23 mouse cellular contexts compared by ENCODE assay signal in the genomic region with DNA sequence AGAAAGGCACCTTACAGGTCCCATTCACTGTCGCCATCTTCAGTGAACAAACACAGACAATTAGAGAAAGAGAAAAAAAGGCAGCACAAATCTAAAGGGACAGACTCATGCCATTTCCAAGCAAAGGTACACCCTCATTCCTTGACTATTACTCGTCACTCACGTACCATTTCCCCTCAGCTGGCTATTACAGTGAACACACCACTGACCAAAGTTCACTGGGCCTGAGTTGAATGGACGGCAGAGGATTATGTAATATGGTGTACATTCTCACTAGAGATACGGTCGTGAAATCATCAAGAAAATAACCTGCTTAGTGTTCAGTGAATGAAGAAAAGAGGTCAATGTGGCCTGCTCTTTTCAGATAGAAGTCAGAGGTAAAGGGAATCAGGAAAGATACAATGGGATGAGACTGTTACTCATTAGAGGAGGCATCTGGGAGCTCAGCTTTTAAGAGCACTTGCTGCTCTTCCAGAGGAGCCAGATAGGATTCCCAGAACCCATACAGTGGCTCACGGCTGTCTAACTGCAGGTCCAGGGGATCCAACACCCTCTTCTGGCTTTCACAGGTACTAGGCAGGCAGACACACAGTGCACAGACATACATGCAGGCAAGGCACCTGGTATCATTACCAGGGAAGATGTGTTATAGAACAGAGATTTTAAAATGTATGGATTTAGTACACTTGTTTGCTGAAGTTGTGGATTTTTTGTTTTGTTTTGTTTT. TPM values are rescaled to one million over a fixed set of nuclear protein-coding genes. Genes with fewer than 3 reads are reported as not detected.
DNase-seq lines count a peak whose midpoint lies in the region; ATAC-seq and TF ChIP-seq lines count a peak whose summit lies in the region.
"Had no signal": no experiment of that assay in that cellular context is flagged by ENCODE, and none has a peak within 500 bp of the region (broad histone marks: within the 10 kb centered on the region; RNA-seq: fewer than 3 reads in every experiment).

No protein-coding gene starts in this region.

- no peak overlapping the region for H3K9ac ChIP-seq in kidney, embryonic 16.5 days (replicated peaks; ENCODE audit: low read length)
- H3K9ac ChIP-seq: embryonic facial prominence, embryonic 15.5 days; hindbrain, embryonic 15.5 days; limb, embryonic 12.5 days; lung, embryonic 14.5 days had no signal

- H3K27ac ChIP-seq in cerebellum, adult 2 months (ENCODE audit: insufficient read depth, low read length), result peak overlapping the region; percentile 90
- no peak overlapping the region for H3K27ac ChIP-seq in kidney, embryonic 16.5 days (ENCODE audit: low read length)
- peak overlapping the region; percentile 3; the same call in 1 of the 2 replicates for H3K27ac ChIP-seq in small intestine, adult 2 months (ENCODE audit: insufficient read depth, low read depth, low read length)
- H3K27ac ChIP-seq: embryonic facial prominence, embryonic 15.5 days; hindbrain, embryonic 15.5 days; limb, embryonic 12.5 days had no signal

- no peaks in the 10 kb centered on the region for H3K27me3 ChIP-seq in cerebellum, adult 2 months (ENCODE audit: control insufficient read depth, insufficient read depth, low read length)
- no peaks in the 10 kb centered on the region for H3K27me3 ChIP-seq in kidney, embryonic 16.5 days (ENCODE audit: insufficient read depth, low read length)
- no peaks in the 10 kb centered on the region for H3K27me3 ChIP-seq in small intestine, adult 2 months (ENCODE audit: control insufficient read depth, insufficient read depth, low read length)
- H3K27me3 ChIP-seq: embryonic facial prominence, embryonic 15.5 days; hindbrain, embryonic 15.5 days; limb, embryonic 12.5 days; megakaryocyte, embryonic 14.5 days had no signal

- WGBS in cerebellum, adult 2 months, result 85% methylated on average over 7 of the region's 7 CpGs
- 84% methylated on average over 7 of the region's 7 CpGs for WGBS in kidney, embryonic 16.5 days
- WGBS in small intestine, adult 2 months, result 57% methylated on average over 7 of the region's 7 CpGs

- peaks cover 68% of the 10 kb centered on the region for H3K36me3 ChIP-seq in kidney, embryonic 16.5 days (ENCODE audit: insufficient read depth, low read length)
- peaks cover 53% of the 10 kb centered on the region for H3K36me3 ChIP-seq in small intestine, adult 2 months (ENCODE audit: control insufficient read depth, insufficient read depth, low read length)

- no peak overlapping the region for H3K4me2 ChIP-seq in kidney, embryonic 16.5 days (replicated peaks; ENCODE audit: low read depth, low read length)
- H3K4me2 ChIP-seq: embryonic facial prominence, embryonic 15.5 days; heart, embryonic 11.5 days; hindbrain, embryonic 15.5 days; limb, embryonic 12.5 days; lung, embryonic 14.5 days had no signal

- no peak for ATAC-seq in kidney, embryonic 16.5 days (ENCODE audit: low FRiP score, low TSS enrichment)
- ATAC-seq: activated CD4-positive, CD25-positive, alpha-beta regulatory T cell, adult 4 months; forebrain, embryonic 14.5 days had no signal

- H3K4me1 ChIP-seq in cerebellum, adult 2 months (ENCODE audit: control insufficient read depth, insufficient read depth, low read length), result peaks cover 39% of the 10 kb centered on the region
- no peaks in the 10 kb centered on the region for H3K4me1 ChIP-seq in kidney, embryonic 16.5 days (ENCODE audit: insufficient read depth, low read length)
- no peaks in the 10 kb centered on the region; the same call in 1 of the 2 replicates for H3K4me1 ChIP-seq in small intestine, adult 2 months (ENCODE audit: control insufficient read depth, insufficient read depth, insufficient read length, low read length)
- H3K4me1 ChIP-seq: hindbrain, embryonic 15.5 days; limb, embryonic 12.5 days had no signal

- DNase-seq in cerebellum, adult 2 months, result no peak
- DNase-seq in cerebellum, adult 11-12 months, result no peak
- DNase-seq in kidney, adult 9 months, result peak; percentile 73
- DNase-seq in kidney, postnatal 14 days, result peak; percentile 41
- no peak for DNase-seq in gastrocnemius, adult 18-20 months (ENCODE audit: low spot score)
- no peak for DNase-seq in ovary, postnatal 10 days (ENCODE audit: low spot score)
- DNase-seq: adrenal gland, postnatal 10 days; cerebellum, adult 9-10 months; layer of hippocampus, postnatal 36 days; lung, embryonic 14.5 days; lung, postnatal 36 days; midbrain, embryonic 14.5 days; right cerebral cortex, postnatal 14 days; thymus, postnatal 25 days had no signal

- TF ChIP-seq POLR2A in cerebellum, adult 2 months (IDR thresholded peaks at IDR 0.05; ENCODE audit: borderline replicate concordance, insufficient read depth, low read length), result no peak
- no peak for TF ChIP-seq POLR2A in small intestine, adult 2 months (IDR thresholded peaks at IDR 0.05; ENCODE audit: low read depth, low read length)

- TF ChIP-seq CTCF in cerebellum, adult 2 months (IDR thresholded peaks at IDR 0.05; ENCODE audit: borderline replicate concordance, insufficient read depth, low read depth, low read length), result no peak
- TF ChIP-seq CTCF in small intestine, adult 2 months (IDR thresholded peaks at IDR 0.05; ENCODE audit: extremely low read depth, insufficient read length, insufficient replicate concordance, low read depth, low read length), result no peak

- no peak overlapping the region for H3K4me3 ChIP-seq in cerebellum, adult 2 months (replicated peaks; ENCODE audit: insufficient read depth, low read depth, low read length)
- no peak overlapping the region for H3K4me3 ChIP-seq in kidney, embryonic 16.5 days (ENCODE audit: low read length)
- H3K4me3 ChIP-seq in small intestine, adult 2 months (ENCODE audit: low read depth, low read length), result no peak overlapping the region
- H3K4me3 ChIP-seq: embryonic facial prominence, embryonic 15.5 days; hindbrain, embryonic 15.5 days; limb, embryonic 12.5 days; megakaryocyte, embryonic 14.5 days had no signal

- H3K9me3 ChIP-seq in kidney, embryonic 16.5 days (ENCODE audit: low read length), result no peaks in the 10 kb centered on the region
- H3K9me3 ChIP-seq: embryonic facial prominence, embryonic 15.5 days; hindbrain, embryonic 15.5 days; limb, embryonic 12.5 days; megakaryocyte, embryonic 14.5 days had no signal

RNA-seq across cellular contexts. Expression of a gene that starts 23.5 kb away (rescaled TPM):
- 31.8 and 37.1 TPM in 2 replicates for polyA plus RNA-seq in cerebellum, adult 2 months (2012; rRNA removed)
- polyA plus RNA-seq in kidney, embryonic 16.5 days (2015; fragmentation: Nextera tagmentation; extraction: Ambion mirVana), result 21.9 and 24.4 TPM in 2 replicates
- polyA plus RNA-seq in small intestine, adult 2 months (2012; rRNA removed), result 0.37 and 0.95 TPM in 2 replicates
- total RNA-seq in gastrocnemius, adult 18-20 months (2021), result 1 to 10 TPM; 2.7 to 4.7 TPM

RNA-seq across cellular contexts. Expression of a gene that starts 23.6 kb away (rescaled TPM):
- 676 and 721 TPM in 2 replicates for polyA plus RNA-seq in cerebellum, adult 2 months (2012; rRNA removed)
- 369 and 372 TPM in 2 replicates for polyA plus RNA-seq in kidney, embryonic 16.5 days (2015; fragmentation: Nextera tagmentation; extraction: Ambion mirVana)
- 247 and 493 TPM in 2 replicates for polyA plus RNA-seq in small intestine, adult 2 months (2012; rRNA removed)
- total RNA-seq in gastrocnemius, adult 18-20 months (2021), result 100 to 1,000 TPM; 250 to 296 TPM

RNA-seq across cellular contexts. Expression of a gene that starts 33.2 kb away (rescaled TPM):
- polyA plus RNA-seq in cerebellum, adult 2 months (2012; rRNA removed), result 11.7 and 12.7 TPM in 2 replicates
- 9.7 and 10.6 TPM in 2 replicates for polyA plus RNA-seq in kidney, embryonic 16.5 days (2015; fragmentation: Nextera tagmentation; extraction: Ambion mirVana)
- 4.4 and 11.0 TPM in 2 replicates for polyA plus RNA-seq in small intestine, adult 2 months (2012; rRNA removed)
- 1 to 10 TPM; 2.4 TPM for total RNA-seq in gastrocnemius, adult 18-20 months (2021)

Comparison
In these comparisons a context has a peak if more than half of its experiments do, and no peak if none do; other contexts are left out.
1. DNase-seq: peak in kidney, adult 9 months (single experiment) and kidney, postnatal 14 days (single experiment); none in cerebellum, adult 2 months (0 of 2), cerebellum, adult 11-12 months (single experiment), gastrocnemius, adult 18-20 months (single experiment) and ovary, postnatal 10 days (single experiment).
2. RNA of a gene that starts 23.5 kb away (polyA plus RNA-seq): 31.8 to 37.1 TPM in cerebellum, adult 2 months and 21.9 to 24.4 TPM in kidney, embryonic 16.5 days; 0.37 to 0.95 TPM in small intestine, adult 2 months; every median in the first group is over 10 times any median in the second.